Mouse (Mus musculus) heart, postnatal 0 days (tissue): ENCODE results near the gene Lrrn4. TPM values are rescaled to one million over a fixed set of nuclear protein-coding genes. Genes with fewer than 3 reads are reported as not detected.

ENCODE experiments used
- ATAC-seq: fragments of 200-750 bp; cut with Nextera tagmentation; 2 replicates; pipeline ENCODE4 v1.8.0; 2017; ENCODE audit warnings: low read depth, moderate number of reproducible peaks, moderate library complexity; ENCODE audit not compliant: insufficient read depth
- DNase-seq: peaks from one replicate; pipeline ENCODE4 v3.0.0-alpha.2; 2016; ENCODE audit warnings: low spot score
- H3K27ac ChIP-seq: fragments of 300-500 bp; sonication (generic); 2 replicates; pipeline ENCODE4 v1.5.1; 2014; ENCODE audit warnings: low read depth, mild to moderate bottlenecking
- H3K27me3 ChIP-seq: fragments of 300-500 bp; sonication (generic); 2 replicates; pipeline ENCODE4 v1.6.1; 2014; ENCODE audit warnings: low read length, mixed read lengths; ENCODE audit not compliant: control insufficient read depth, insufficient read depth
- H3K36me3 ChIP-seq: fragments of 300-500 bp; sonication (generic); replicated peaks from 2 replicates; pipeline ENCODE4 v1.6.1; 2014; ENCODE audit warnings: low read length, mixed read lengths; ENCODE audit not compliant: control insufficient read depth, insufficient read depth
- H3K4me1 ChIP-seq: fragments of 300-500 bp; sonication (generic); 2 replicates; pipeline ENCODE4 v1.6.1; 2014; ENCODE audit warnings: antibody characterized with exemption; ENCODE audit not compliant: control insufficient read depth, insufficient read depth
- H3K4me2 ChIP-seq: fragments of 300-500 bp; sonication (generic); 2 replicates; pipeline ENCODE4 v1.6.1; 2014; ENCODE audit warnings: low read depth, mild to moderate bottlenecking, low read length, moderate library complexity
- H3K4me3 ChIP-seq: fragments of 300-500 bp; sonication (generic); 2 replicates; pipeline ENCODE4 v1.5.1; 2014; ENCODE audit warnings: low read depth, low read length
- H3K9ac ChIP-seq: fragments of 300-500 bp; sonication (generic); replicated peaks from 2 replicates; pipeline ENCODE4 v1.6.1; 2014; ENCODE audit warnings: low read depth, low read length, mixed read lengths
- H3K9me3 ChIP-seq: fragments of 300-500 bp; sonication (generic); replicated peaks from 2 replicates; pipeline ENCODE4 v1.6.1; 2016; ENCODE audit warnings: low read length; ENCODE audit not compliant: control insufficient read depth
- CTCF ChIP-seq: IDR thresholded peaks from 2 replicates; pipeline ENCODE4 v1.5.1; 2016; ENCODE audit warnings: antibody characterized with exemption, control low read depth, low read depth
- EP300 ChIP-seq: IDR thresholded peaks from 2 replicates; pipeline ENCODE4 v1.6.1; 2016; ENCODE audit warnings: antibody characterized with exemption, low read depth
- WGBS: fragments of 180-500 bp; shearing (Covaris S2); extraction: QIAGEN DNeasy Blood & Tissue Kit; methylation state at CpG from one replicate; pipeline ENCODE4 v1.1.7; 2014; 5-methylcytosine and 5-hydroxymethylcytosine counted together
- polyA plus RNA-seq: library from polyadenylated mRNA; unstranded; fragments of >200 nt; fragmentation: Nextera tagmentation; extraction: Ambion mirVana; gene quantifications from 2 replicates; pipeline ENCODE4 v1.2.1, GENCODE M21; 2015
- total RNA-seq: library from RNA; depleted of rRNA; stranded (reverse); fragments of >200 nt; gene quantifications from 2 replicates; pipeline ENCODE4 v1.2.3, GENCODE M21; 2014; ENCODE audit warnings: low replicate concordance

The Lrrn4 gene
- total and polyA plus RNA-seq, 2 experiments from 2014 or later: 8.6 to 19.8 TPM

DNA sequence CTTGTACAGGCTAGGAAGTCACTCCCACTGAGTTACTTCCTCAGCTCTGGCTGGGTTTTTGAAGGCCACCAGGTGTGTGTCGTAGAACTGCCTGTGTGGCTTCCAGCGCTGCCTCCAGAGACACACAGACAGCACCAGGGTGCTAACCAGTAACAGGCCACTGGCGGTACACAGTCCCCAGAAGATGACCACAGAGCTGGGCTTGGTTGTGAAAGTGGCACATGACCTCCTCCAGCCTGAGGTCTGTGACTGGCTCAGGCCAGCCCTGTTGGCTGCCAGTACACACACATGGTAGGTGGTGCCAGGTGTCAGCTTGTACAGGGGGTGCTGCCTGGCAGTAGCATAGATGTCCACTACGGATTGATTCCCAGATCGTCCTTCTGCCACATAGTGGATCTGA lies 11.0 kb downstream of the Lrrn4 start:
- Histone ChIP-seq H3K4me2 (no peak overlapping the region), H3K9me3 (no peaks in the 10 kb centered on the region), H3K27me3 (no peaks in the 10 kb centered on the region), H3K4me1 (no peaks in the 10 kb centered on the region), H3K36me3 (peaks cover 22% of the 10 kb centered on the region), H3K9ac (no peak overlapping the region), H3K27ac (no peak overlapping the region), H3K4me3 (no peak overlapping the region)
- DNase-seq (no peak), ATAC-seq (no peak)
- 79% methylated on average over 5 of the region's 5 CpGs for WGBS
- TF ChIP-seq CTCF (no peak), EP300 (no peak)

DNA sequence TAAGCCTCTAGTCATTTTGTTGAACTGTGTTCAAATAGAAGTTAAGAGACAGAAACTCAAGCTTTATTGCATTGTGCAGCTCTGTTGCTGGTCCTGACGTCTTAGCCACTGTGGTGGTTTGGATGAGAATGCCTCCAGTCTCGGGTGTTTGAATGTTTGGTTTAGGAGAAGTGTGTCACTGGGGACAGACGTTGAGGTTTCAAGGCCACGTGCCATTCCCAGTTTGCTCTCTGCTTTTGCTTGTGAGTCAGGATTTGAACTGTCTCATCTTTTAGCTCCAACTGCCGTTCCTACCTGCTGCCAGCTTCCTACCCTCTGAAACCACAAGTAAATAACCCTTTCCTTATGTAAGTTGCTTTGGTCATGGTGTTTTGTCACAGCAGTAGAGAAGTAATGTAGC lies 13.2 kb downstream of the Lrrn4 start:
- 73% methylated on average over 5 of the region's 5 CpGs for WGBS
- H3K9ac ChIP-seq: no peak overlapping the region
- H3K27ac ChIP-seq: no peak overlapping the region
- ATAC-seq: no peak
- no peak for TF ChIP-seq CTCF
- H3K36me3 ChIP-seq: peaks cover 32% of the 10 kb centered on the region
- no peaks in the 10 kb centered on the region for H3K4me1 ChIP-seq
- H3K9me3 ChIP-seq: no peaks in the 10 kb centered on the region
- H3K4me2 ChIP-seq: no peak overlapping the region
- DNase-seq: no peak
- H3K27me3 ChIP-seq: no peaks in the 10 kb centered on the region
- H3K4me3 ChIP-seq: no peak overlapping the region

DNA sequence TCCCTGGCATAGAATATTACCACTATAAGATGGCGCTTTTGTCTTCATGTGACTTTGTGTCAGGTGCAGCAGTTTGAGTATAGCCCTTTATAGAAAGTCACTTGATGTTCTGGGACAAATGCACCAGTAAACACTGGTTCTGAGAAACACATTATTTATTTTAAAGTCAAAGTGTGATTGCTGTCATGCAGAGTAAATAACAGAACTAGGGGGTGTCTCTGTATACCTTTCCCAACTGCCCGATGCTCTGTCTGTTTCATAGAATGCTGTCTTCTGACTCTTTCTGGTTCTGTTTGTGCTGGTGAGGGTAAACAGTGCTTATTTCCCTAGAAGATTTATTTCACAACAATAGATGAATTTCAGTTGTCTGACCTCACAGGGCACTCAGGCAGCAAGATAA lies 17.4 kb downstream of the Lrrn4 start:
- peaks cover 4% of the 10 kb centered on the region; the same call in 1 of the 2 replicates for H3K4me1 ChIP-seq
- H3K4me3 ChIP-seq: no peak overlapping the region
- H3K9ac ChIP-seq: no peak overlapping the region
- no peak overlapping the region for H3K4me2 ChIP-seq
- H3K36me3 ChIP-seq: peaks cover 32% of the 10 kb centered on the region
- TF ChIP-seq CTCF (no peak), EP300 (no peak)
- DNase-seq: no peak
- WGBS: 96% methylated on average over 2 of the region's 2 CpGs
- ATAC-seq: no peak
- no peak overlapping the region for H3K27ac ChIP-seq
- no peaks in the 10 kb centered on the region for H3K27me3 ChIP-seq
- H3K9me3 ChIP-seq: no peaks in the 10 kb centered on the region

DNA sequence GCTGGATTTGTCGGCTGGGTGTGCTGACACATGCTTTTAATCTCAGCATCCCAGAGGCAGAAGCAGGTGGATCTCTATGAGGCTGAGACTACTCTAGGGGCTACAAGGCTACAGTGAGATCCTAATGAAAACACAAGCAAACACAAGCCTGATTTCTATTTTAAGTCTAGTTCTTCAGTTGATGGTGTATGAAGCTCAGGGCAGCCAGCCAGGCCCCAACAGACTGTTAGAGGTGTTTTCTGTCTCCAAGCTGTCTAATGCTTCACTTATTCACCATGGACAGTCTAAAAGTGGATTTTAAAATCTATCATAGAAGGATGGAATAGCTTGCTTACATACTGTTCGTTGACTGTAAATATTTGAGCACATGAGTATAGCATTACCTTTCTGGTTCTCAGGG lies 19.2 kb downstream of the Lrrn4 start:
- Histone ChIP-seq H3K4me1 (peaks cover 4% of the 10 kb centered on the region; the same call in 1 of the 2 replicates), H3K27ac (0 out of 2 replicates have a peak overlapping the region, but pooled peaks have one; percentile 2), H3K27me3 (no peaks in the 10 kb centered on the region), H3K9ac (no peak overlapping the region), H3K9me3 (no peaks in the 10 kb centered on the region), H3K36me3 (peaks cover 20% of the 10 kb centered on the region), H3K4me2 (no peak overlapping the region), H3K4me3 (no peak overlapping the region)
- no peak for TF ChIP-seq EP300
- no peak for TF ChIP-seq CTCF
- WGBS: 80% methylated on average over 2 of the region's 2 CpGs
- DNase-seq: no peak
- ATAC-seq: no peak

DNA sequence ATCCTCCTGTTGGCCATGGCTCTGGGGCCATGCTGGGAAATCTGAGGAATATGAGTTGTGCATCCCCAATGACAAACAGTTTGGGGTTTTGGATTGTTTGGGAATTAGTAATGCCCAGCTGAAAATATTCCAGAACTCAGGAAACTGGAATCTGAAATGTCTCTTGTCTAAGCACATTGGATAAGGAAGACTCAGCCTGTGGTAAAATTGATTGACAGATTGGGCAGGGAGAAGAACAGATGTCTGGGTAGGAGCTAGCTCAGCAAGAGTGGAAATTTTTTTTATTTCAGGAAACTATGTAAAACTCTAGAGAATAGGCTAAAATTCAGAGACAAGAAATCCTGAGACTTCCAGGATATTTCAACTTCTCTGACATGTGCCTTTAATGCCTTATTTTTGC lies 20.3 kb downstream of the Lrrn4 start:
- H3K4me3 ChIP-seq: no peak overlapping the region
- no peaks in the 10 kb centered on the region for H3K27me3 ChIP-seq
- no peak overlapping the region for H3K27ac ChIP-seq
- peaks cover 4% of the 10 kb centered on the region; the same call in 1 of the 2 replicates for H3K4me1 ChIP-seq
- no peak overlapping the region for H3K9ac ChIP-seq
- no peaks in the 10 kb centered on the region for H3K9me3 ChIP-seq
- no peak for TF ChIP-seq CTCF
- no peak for TF ChIP-seq EP300
- no peak overlapping the region for H3K4me2 ChIP-seq
- DNase-seq: no peak
- no peak for ATAC-seq
- H3K36me3 ChIP-seq: peaks cover 14% of the 10 kb centered on the region

DNA sequence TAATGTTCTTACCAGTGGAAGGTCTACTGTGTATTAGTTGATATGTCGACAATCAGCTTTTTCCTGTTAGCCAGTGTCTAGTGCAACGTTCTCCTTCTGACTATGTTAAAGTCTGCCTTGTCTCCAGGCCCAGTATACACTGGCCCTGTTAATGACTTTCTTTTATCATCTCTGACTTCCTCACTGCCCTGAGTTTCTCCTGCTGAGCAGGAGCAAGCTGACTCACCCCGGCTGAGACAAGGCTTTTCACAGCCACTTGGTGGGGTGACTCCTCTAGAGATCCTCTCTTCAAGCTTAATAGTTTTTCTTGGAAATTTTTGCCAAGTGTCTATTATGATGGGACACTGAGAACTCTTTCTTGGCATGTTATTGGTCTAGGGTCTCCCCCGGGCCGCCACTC lies 24.4 kb downstream of the Lrrn4 start:
- ATAC-seq (no peak), DNase-seq (no peak)
- no peaks in the 10 kb centered on the region for H3K27me3 ChIP-seq
- H3K9me3 ChIP-seq: no peaks in the 10 kb centered on the region
- TF ChIP-seq CTCF (no peak), EP300 (no peak)
- peaks cover 3% of the 10 kb centered on the region for H3K36me3 ChIP-seq
- 59% methylated on average over 5 of the region's 5 CpGs for WGBS
- H3K9ac ChIP-seq: no peak overlapping the region
- no peak overlapping the region for H3K4me2 ChIP-seq
- H3K4me1 ChIP-seq: peaks cover 3% of the 10 kb centered on the region; the same call in 1 of the 2 replicates
- H3K4me3 ChIP-seq: no peak overlapping the region
- no peak overlapping the region for H3K27ac ChIP-seq
